Mouse (Mus musculus): ENCODE measurements around the gene Rab31.

DNA sequence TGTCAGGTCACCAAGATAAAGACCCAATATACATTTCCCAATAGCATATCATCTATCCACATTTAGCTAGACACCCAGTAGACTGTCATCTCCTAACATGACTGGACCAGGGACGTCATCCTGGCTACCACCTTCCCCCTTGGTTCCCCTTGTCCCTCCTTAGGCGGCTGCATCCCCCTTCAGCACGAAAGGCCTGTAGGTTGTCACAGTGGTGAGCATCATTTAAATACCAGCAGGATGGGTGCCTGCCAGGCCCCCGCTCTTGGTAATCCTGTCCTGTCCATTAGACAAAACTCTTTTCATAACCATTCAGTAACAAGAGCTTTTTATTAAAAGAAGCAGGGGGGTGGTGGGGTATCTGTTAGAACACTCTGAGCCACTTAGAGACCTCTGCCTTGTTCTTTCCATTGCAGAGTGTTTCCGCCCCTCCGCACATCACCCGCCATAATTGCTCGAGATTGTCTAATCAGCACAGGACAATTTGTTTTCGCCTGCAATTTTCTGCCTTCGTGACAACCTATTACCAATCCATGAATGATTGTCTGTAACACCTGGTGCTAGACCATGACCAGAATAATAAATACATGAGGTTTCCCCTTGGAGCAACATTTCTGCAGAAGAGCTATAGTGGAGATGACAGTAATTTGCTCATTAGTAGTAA is 30.2 kb downstream of the Rab31 start:
- TF ChIP-seq CTCF (IDR thresholded peaks at IDR 0.05; ENCODE audit: control insufficient read depth, insufficient read depth, low read length) (no peak), POLR2A (IDR thresholded peaks at IDR 0.05; ENCODE audit: borderline replicate concordance, control insufficient read depth, low read depth, low read length) (no peak)

Data from bone marrow, adult 2 months (tissue).